Mouse (Mus musculus) CD4-positive helper T cell, adult 2 months (primary cell): Measurements from ENCODE around the gene Msh4.

Experiments used
- DNase-seq: peaks from one replicate; pipeline ENCODE4 v3.0.0-alpha.2; 2012; ENCODE audit warnings: low read depth, missing footprints, low spot score

Msh4 gene

GRCm38 (mm10) chr3:153906136-153906871 lies at the start of gene Msh4:
TSS of gene Msh4 (minus strand) at chr3:153906138.
- DNase-seq: no peak

- no peak for DNase-seq
Measured at GRCm38 (mm10) chr3:153948176-153948575, 42.2 kb upstream of the Msh4 start.

DNA sequence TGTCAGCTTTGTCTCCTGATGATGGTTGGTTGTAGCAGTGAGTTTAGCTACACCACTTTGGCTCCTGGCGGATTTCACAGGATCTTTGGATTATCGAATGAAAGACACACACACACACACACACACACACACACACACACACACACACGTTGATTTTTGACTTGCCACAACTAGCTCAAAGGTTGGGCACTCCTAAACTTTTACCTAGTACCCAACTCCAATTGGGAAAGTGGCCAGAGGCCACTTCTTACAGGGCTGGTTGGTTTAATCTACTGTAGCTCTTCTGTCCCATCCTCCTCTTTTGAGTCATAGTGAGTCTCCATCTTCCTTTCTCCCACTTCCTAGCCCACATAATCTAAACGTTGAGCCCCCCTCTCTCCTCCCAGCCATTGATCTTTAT lies 41.3 kb upstream of the Msh4 start:
- no peak for DNase-seq

DNA sequence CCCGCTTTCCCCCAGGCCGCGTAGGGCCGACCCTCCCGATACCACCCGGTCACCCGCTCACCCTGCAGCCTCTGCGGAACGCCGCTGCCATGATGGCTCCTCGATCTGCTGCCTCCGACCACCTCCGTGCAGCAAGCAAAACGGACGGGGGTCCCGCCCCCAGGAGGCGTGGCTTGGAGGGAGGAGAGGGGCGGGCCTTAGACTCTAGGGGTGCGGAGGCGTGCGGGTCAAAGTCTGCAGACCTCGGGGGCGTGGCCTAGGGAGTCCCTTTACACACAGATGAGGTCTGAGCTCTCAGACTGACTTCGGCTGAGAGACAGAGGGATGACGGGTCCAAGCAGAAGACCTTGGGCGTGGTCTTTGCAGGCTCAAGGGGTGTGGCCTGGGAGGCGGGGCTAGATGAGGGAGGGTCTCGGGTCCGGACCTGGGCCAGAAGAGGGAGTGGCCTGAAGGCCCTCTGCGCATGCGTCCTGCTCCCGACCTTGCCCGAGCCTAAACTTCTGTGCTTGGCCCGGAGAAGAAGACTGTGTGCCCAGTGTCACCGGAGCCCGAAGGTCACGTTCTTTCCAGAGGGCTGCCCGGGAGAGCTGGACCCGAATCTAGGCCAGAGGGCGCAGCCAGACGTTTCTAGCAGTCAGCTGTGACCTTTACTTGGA lies 38.5 kb upstream of the Msh4 start, which contains the start of gene Acadm:
Acadm (minus strand) TSS at position 298 of the 656 bp plus-strand sequence.
- peak; percentile 94 for DNase-seq

GRCm38 (mm10) chr3:153943901-153944334 lies 38.0 kb upstream of the Msh4 start:
- no peak for DNase-seq

- no peak for DNase-seq
Measured at GRCm38 (mm10) chr3:153943003-153943640, 37.2 kb upstream of the Msh4 start.

- DNase-seq: no peak
Measured at GRCm38 (mm10) chr3:153941613-153942012, 35.7 kb upstream of the Msh4 start.

DNA sequence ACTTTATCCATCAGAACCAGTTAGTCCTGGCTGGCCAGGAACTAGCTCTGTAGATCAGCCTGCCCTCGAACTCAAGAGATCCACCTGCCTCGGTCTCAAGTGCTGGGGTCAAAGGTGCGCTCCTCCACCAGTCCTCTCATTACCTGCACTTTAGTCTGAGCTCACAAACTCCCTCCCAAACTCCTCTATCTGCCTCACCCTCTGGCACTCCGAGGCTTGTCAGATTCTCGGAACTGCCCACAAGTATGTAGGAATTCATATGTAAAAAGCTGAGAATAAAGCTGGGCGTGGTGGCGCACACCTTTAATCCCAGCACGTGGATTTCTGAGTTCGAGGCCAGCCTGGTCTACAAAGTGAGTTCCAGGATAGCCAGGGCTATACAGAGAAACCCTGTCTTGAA lies 34.5 kb upstream of the Msh4 start:
- DNase-seq: no peak

GRCm38 (mm10) chr3:153940021-153940420 lies 34.1 kb upstream of the Msh4 start:
- no peak for DNase-seq

GRCm38 (mm10) chr3:153937116-153937810 lies 31.3 kb upstream of the Msh4 start:
- no peak for DNase-seq

DNA sequence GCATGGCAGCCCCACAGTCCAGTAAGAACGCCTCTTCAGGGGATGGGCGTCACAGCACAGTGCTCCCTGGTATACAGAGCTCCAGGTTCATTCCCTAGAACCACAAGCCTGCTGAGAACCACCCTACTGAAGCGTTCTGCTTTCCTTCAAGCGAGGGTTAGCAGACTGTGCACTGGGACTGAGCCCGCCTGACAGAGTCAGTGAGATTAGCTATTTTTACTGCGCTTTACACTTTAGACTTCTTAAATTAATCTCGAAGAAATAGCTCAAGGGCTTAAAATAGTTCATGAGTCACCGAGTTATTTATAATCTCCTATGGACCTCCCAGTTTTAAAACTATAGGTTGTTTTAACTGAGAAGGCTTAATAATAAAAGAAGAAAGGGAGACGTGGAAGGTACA lies 29.9 kb upstream of the Msh4 start:
- DNase-seq: no peak

DNA sequence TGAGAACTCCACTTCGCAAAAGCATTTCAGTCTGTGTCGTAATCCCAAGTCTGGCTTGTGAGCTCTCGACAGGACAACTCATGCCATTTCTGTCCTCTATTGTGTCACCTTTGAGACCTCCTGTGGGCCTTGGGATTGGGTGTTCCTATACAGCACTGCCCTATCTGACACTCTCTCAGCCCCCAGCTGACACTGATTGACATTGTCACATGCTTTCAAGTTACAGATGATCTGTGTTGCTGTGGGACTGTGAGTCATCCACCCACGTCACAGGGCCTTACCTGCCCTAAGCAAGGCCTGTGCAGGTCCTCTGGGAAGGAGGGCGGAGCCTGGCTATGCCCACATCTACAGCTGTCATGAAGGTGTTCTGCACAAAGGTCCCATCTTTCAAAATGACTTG lies 26.5 kb upstream of the Msh4 start:
- DNase-seq: no peak

- peak; percentile 55 for DNase-seq
Measured at GRCm38 (mm10) chr3:153929526-153929925, 23.6 kb upstream of the Msh4 start.

- DNase-seq: no peak
Measured at GRCm38 (mm10) chr3:153926333-153926732, 20.4 kb upstream of the Msh4 start.

GRCm38 (mm10) chr3:153921147-153921910 lies 15.4 kb upstream of the Msh4 start:
- no peak for DNase-seq

DNA sequence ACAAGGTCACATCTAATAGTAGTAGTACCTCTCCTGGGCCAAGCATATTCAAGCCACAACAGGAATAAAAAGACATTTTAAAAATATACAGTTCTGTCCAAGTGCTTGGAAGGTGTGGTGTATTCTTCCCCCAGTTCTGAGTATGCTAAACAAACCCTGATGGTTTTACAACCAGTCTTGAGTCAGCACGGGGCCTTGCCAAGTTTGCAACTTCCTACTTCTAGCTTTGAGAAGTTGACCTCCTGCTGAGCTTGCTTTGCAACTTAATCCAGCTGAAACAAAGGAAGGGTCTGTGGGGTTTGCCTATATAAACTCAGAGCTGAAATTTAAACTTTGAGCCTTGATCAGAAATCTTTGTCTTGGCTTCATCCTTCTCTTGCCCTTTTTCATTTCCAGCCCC lies 11.3 kb upstream of the Msh4 start:
- no peak for DNase-seq

- no peak for DNase-seq
Measured at GRCm38 (mm10) chr3:153913510-153914243, 7.7 kb upstream of the Msh4 start.

- DNase-seq: peak; percentile 96
Measured at GRCm38 (mm10) chr3:153912546-153913509, 6.9 kb upstream of the Msh4 start, which contains the start of gene Rabggtb. TSS of gene Rabggtb (minus strand) at chr3:153913009.

DNA sequence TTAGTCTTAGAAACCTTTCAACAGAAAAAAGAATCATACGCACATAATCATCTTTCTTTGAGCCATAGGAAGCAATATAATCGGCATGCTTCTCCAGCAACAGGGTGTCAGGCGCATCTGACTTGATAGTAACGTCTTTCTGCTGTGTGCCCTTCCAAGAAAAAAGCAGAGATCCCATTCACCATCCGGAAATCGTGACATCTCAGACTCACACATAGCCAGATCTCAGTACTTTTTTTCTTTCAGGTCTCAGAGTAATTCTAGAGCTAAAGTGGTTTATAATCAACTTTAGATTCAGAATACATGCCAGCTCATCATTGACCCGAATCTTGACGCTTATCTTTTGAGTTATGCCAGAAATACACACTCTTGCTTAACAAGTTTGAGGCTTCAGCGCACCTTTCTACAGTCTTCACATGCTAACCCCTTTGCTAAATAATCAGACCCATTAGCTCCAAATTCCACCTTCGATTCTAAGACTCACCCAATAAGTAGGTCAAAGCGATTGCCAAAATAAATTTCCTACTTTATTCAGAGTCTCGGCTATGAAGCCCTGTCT lies 6.0 kb upstream of the Msh4 start:
- no peak for DNase-seq
